ENCODE assay signal across 25 mouse cellular contexts in genomic region chr12:52012159-52012558, GRCm38 (mm10). TPM values are rescaled to one million over a fixed set of nuclear protein-coding genes. Genes with fewer than 3 reads are reported as not detected.
"Had no signal": no experiment of that assay in that cellular context is flagged by ENCODE, and none has a peak within 500 bp of the region (broad histone marks: within the 10 kb centered on the region; RNA-seq: fewer than 3 reads in every experiment).

No protein-coding gene starts in this region.

- H3K9ac ChIP-seq: liver, embryonic 14.5 days; lung, embryonic 14.5 days; midbrain, embryonic 13.5 days; neural tube, embryonic 13.5 days; neural tube, embryonic 15.5 days had no signal

- H3K4me1 ChIP-seq: neural tube, embryonic 15.5 days had no signal

- H3K27me3 ChIP-seq: midbrain, embryonic 13.5 days; neural tube, embryonic 13.5 days; neural tube, embryonic 15.5 days had no signal

- DNase-seq: lung, adult 18-20 months; lung, postnatal 10 days; lung, postnatal 4 days; retina, postnatal 1 day; right cerebral cortex, adult 18-20 months; right cerebral cortex, postnatal 25 days; right cerebral cortex, postnatal 4 days; spleen, adult 18-20 months; thymus, adult 18-20 months; thymus, postnatal 14 days; thymus, postnatal 36 days had no signal

- H3K4me2 ChIP-seq: midbrain, embryonic 13.5 days; neural tube, embryonic 13.5 days; neural tube, embryonic 15.5 days had no signal

- H3K27ac ChIP-seq: liver, embryonic 14.5 days; midbrain, embryonic 13.5 days; neural tube, embryonic 13.5 days; neural tube, embryonic 15.5 days had no signal

- H3K36me3 ChIP-seq: midbrain, embryonic 13.5 days; neural tube, embryonic 13.5 days; neural tube, embryonic 15.5 days had no signal

- H3K4me3 ChIP-seq: midbrain, embryonic 13.5 days; myocyte; neural tube, embryonic 13.5 days; neural tube, embryonic 15.5 days had no signal

- H3K9me3 ChIP-seq: midbrain, embryonic 13.5 days; neural tube, embryonic 13.5 days; neural tube, embryonic 15.5 days had no signal

- ATAC-seq: midbrain, embryonic 13.5 days had no signal

RNA-seq across cellular contexts. Expression of gene Gpr33, which starts 15.7 kb away (rescaled TPM):
- total RNA-seq: megakaryocyte, adult 5-6 weeks; megakaryocyte-erythroid progenitor cell, adult 5-6 weeks had no signal
- polyA plus RNA-seq: liver, embryonic 14.5 days; liver, embryonic 16.5 days; lung, embryonic 14.5 days; lung, embryonic 16.5 days; midbrain, embryonic 13.5 days; myocyte; neural tube, embryonic 11.5 days; neural tube, embryonic 13.5 days; neural tube, embryonic 15.5 days; small intestine, adult 2 months; stomach, embryonic 14.5 days; stomach, embryonic 16.5 days had no signal
